8 mouse cellular contexts compared by ENCODE assay signal in genomic region chr6:59208685-59209298, GRCm38 (mm10). TPM values are rescaled to one million over a fixed set of nuclear protein-coding genes. Genes with fewer than 3 reads are reported as not detected.
DNase-seq lines count a peak whose midpoint lies in the region; ATAC-seq and TF ChIP-seq lines count a peak whose summit lies in the region.

Tigd2 (plus strand) TSS chr6:59208870.

- H3K4me3 ChIP-seq in E14TG2a.4 (replicated peaks; ENCODE audit: low read length): peak within 1 kb of the TSS; percentile 93
- H3K4me3 ChIP-seq in forebrain, embryonic 13.5 days: peak within 1 kb of the TSS; percentile 77
- peak within 1 kb of the TSS; percentile 77 for H3K4me3 ChIP-seq in neural tube, embryonic 15.5 days (replicated peaks)

- peak; percentile 44 for TF ChIP-seq CTCF in E14TG2a.4 (conservative IDR thresholded peaks at IDR 0.05; ENCODE audit: low read length)

- WGBS in forebrain, embryonic 13.5 days: under 1% methylated on average over 61 of the region's 62 CpGs
- WGBS in neural tube, embryonic 15.5 days: under 1% methylated on average over 62 of the region's 62 CpGs

- peaks cover 21% of the 10 kb centered on the region for H3K4me1 ChIP-seq in E14TG2a.4 (replicated peaks; ENCODE audit: low read depth, low read length)
- H3K4me1 ChIP-seq in forebrain, embryonic 13.5 days: peaks cover 5% of the 10 kb centered on the region
- H3K4me1 ChIP-seq in neural tube, embryonic 15.5 days: peaks cover 9% of the 10 kb centered on the region

- ATAC-seq in forebrain, embryonic 13.5 days: peak; percentile 96
- peak; percentile 98 for ATAC-seq in neural tube, embryonic 15.5 days (ENCODE audit: low FRiP score)

- H3K4me2 ChIP-seq in forebrain, embryonic 13.5 days: peak within 1 kb of the TSS; percentile 74
- peak within 1 kb of the TSS; percentile 63 for H3K4me2 ChIP-seq in neural tube, embryonic 15.5 days

- no peaks in the 10 kb centered on the region for H3K9me3 ChIP-seq in E14TG2a.4 (ENCODE audit: low read length)
- no peaks in the 10 kb centered on the region for H3K9me3 ChIP-seq in forebrain, embryonic 13.5 days (replicated peaks)
- H3K9me3 ChIP-seq in neural tube, embryonic 15.5 days (replicated peaks): no peaks in the 10 kb centered on the region

- intact Hi-C loops in heart, postnatal 14 days (cut with DNase I): loop anchor here (5.0 kb wide), 1 partner anchor 186 kb away; the partner anchor contains the start of gene Fam13a

- H3K9ac ChIP-seq in forebrain, embryonic 13.5 days: peak within 1 kb of the TSS; percentile 90
- peak within 1 kb of the TSS; percentile 88 for H3K9ac ChIP-seq in neural tube, embryonic 15.5 days (replicated peaks)

- H3K27ac ChIP-seq in forebrain, embryonic 13.5 days: peak within 1 kb of the TSS; percentile 65
- peak within 1 kb of the TSS; percentile 91 for H3K27ac ChIP-seq in neural tube, embryonic 15.5 days (replicated peaks)

- DNase-seq in c-Kit-positive CD71-positive TER-119-positive erythroid progenitor cells, embryonic 14.5 days (ENCODE audit: low spot score): peak; percentile 79
- DNase-seq in heart, postnatal 14 days: peak; percentile 96
- DNase-seq in layer of hippocampus, adult 11-12 months (ENCODE audit: low spot score): peak; percentile 92
- DNase-seq in lung, adult 18-20 months: peak; percentile 87 to 89
- DNase-seq in testis, postnatal 14 days (ENCODE audit: low spot score): peak; percentile 89

- peaks cover 6% of the 10 kb centered on the region; the same call in 1 of the 2 replicates for H3K36me3 ChIP-seq in E14TG2a.4 (ENCODE audit: insufficient read depth, low read length)
- no peaks in the 10 kb centered on the region for H3K36me3 ChIP-seq in forebrain, embryonic 13.5 days (ENCODE audit: poor library complexity, severe bottlenecking)
- peaks cover 2% of the 10 kb centered on the region for H3K36me3 ChIP-seq in neural tube, embryonic 15.5 days

- H3K27me3 ChIP-seq in E14TG2a.4 (ENCODE audit: insufficient read depth, low read length): no peaks in the 10 kb centered on the region
- H3K27me3 ChIP-seq in forebrain, embryonic 13.5 days: no peaks in the 10 kb centered on the region
- no peaks in the 10 kb centered on the region for H3K27me3 ChIP-seq in neural tube, embryonic 15.5 days (replicated peaks)

RNA-seq across cellular contexts. Expression of gene Tigd2, which starts in this region (rescaled TPM):
- polyA plus RNA-seq in forebrain, embryonic 13.5 days (2015; fragmentation: Nextera tagmentation; extraction: Ambion mirVana): 8.4 and 9.0 TPM in 2 replicates
- total RNA-seq in heart, postnatal 14 days (2021): 10 to 100 TPM; 10.2 to 11.1 TPM
- polyA plus RNA-seq in neural tube, embryonic 15.5 days (2015; fragmentation: Nextera tagmentation; extraction: Ambion mirVana): 11.3 and 11.4 TPM in 2 replicates

Comparison
In these comparisons a context has a peak if more than half of its experiments do, and no peak if none do; other contexts are left out.
1. Peak in every context shown above with its lines: DNase-seq, ATAC-seq, H3K4me3 ChIP-seq and H3K27ac ChIP-seq.